16 mouse cellular contexts compared by ENCODE assay signal in genomic region chr8:88022776-88023385, GRCm38 (mm10).
DNase-seq lines count a peak whose midpoint lies in the region; ATAC-seq lines count a peak whose summit lies in the region.
"Had no signal": no experiment of that assay in that cellular context is flagged by ENCODE, and none has a peak within 500 bp of the region (broad histone marks: within the 10 kb centered on the region; RNA-seq: fewer than 3 reads in every experiment).

No protein-coding gene starts in this region.

- H3K27me3 ChIP-seq in kidney, embryonic 14.5 days (ENCODE audit: control insufficient read depth, insufficient read depth, low read length) = no peaks in the 10 kb centered on the region
- H3K27me3 ChIP-seq in kidney, embryonic 16.5 days (ENCODE audit: insufficient read depth, low read length) = no peaks in the 10 kb centered on the region
- no peaks in the 10 kb centered on the region for H3K27me3 ChIP-seq in forebrain, embryonic 12.5 days
- no peaks in the 10 kb centered on the region for H3K27me3 ChIP-seq in hindbrain, embryonic 13.5 days
- peaks cover 3% of the 10 kb centered on the region; the same call in 1 of the 2 replicates for H3K27me3 ChIP-seq in midbrain, embryonic 13.5 days
- H3K27me3 ChIP-seq: embryonic facial prominence, embryonic 15.5 days; liver, embryonic 12.5 days; lung, embryonic 15.5 days had no signal

- H3K4me3 ChIP-seq in kidney, embryonic 14.5 days (ENCODE audit: low read length) = no peak overlapping the region
- no peak overlapping the region for H3K4me3 ChIP-seq in kidney, embryonic 16.5 days (ENCODE audit: low read length)
- H3K4me3 ChIP-seq in forebrain, embryonic 12.5 days (replicated peaks) = no peak overlapping the region
- no peak overlapping the region for H3K4me3 ChIP-seq in hindbrain, embryonic 13.5 days
- no peak overlapping the region for H3K4me3 ChIP-seq in midbrain, embryonic 13.5 days (replicated peaks)
- H3K4me3 ChIP-seq: embryonic facial prominence, embryonic 15.5 days; heart, embryonic 15.5 days; liver, embryonic 12.5 days; lung, embryonic 15.5 days had no signal

- ATAC-seq in kidney, embryonic 14.5 days (ENCODE audit: low FRiP score, low TSS enrichment) = 0 out of 2 replicates have a peak, but pooled peaks have one; percentile 21
- no peak for ATAC-seq in kidney, embryonic 16.5 days (ENCODE audit: low FRiP score, low TSS enrichment)
- ATAC-seq in forebrain, embryonic 12.5 days (ENCODE audit: low FRiP score) = peak; percentile 20
- ATAC-seq in hindbrain, embryonic 13.5 days (ENCODE audit: low FRiP score) = peak; percentile 6; the same call in 1 of the 2 replicates
- peak; percentile 25 for ATAC-seq in midbrain, embryonic 13.5 days
- ATAC-seq: intestine, postnatal 0 days; liver, embryonic 12.5 days had no signal

- DNase-seq in cerebellum, postnatal 4 days (ENCODE audit: low spot score in 2 of 2) = no peak
- no peak for DNase-seq in embryo, embryonic 10.5 days (ENCODE audit: low spot score)
- no peak for DNase-seq in left cerebral cortex, adult 9 months (ENCODE audit: low spot score in 2 of 2)
- DNase-seq: B cell, adult 2 months; thymus, postnatal 25 days had no signal

- no peak overlapping the region for H3K27ac ChIP-seq in kidney, embryonic 14.5 days (ENCODE audit: low read depth, low read length)
- H3K27ac ChIP-seq in kidney, embryonic 16.5 days (ENCODE audit: low read length) = no peak overlapping the region
- H3K27ac ChIP-seq in forebrain, embryonic 12.5 days = 0 out of 2 replicates have a peak overlapping the region, but pooled peaks have one; percentile 19
- 0 out of 2 replicates have a peak overlapping the region, but pooled peaks have one; percentile 6 for H3K27ac ChIP-seq in hindbrain, embryonic 13.5 days
- H3K27ac ChIP-seq in midbrain, embryonic 13.5 days = peak overlapping the region; percentile 26; the same call in 1 of the 2 replicates
- H3K27ac ChIP-seq: embryonic facial prominence, embryonic 15.5 days; heart, embryonic 15.5 days; liver, embryonic 12.5 days; lung, embryonic 15.5 days; stomach, postnatal 0 days had no signal

- peaks cover 6% of the 10 kb centered on the region for H3K9me3 ChIP-seq in kidney, embryonic 14.5 days (ENCODE audit: control insufficient read depth, low read length)
- H3K9me3 ChIP-seq in kidney, embryonic 16.5 days (ENCODE audit: low read length) = peaks cover 5% of the 10 kb centered on the region; the same call in 1 of the 2 replicates
- 0 out of 2 replicates have a peak, but pooled peaks cover 5% of the 10 kb centered on the region for H3K9me3 ChIP-seq in forebrain, embryonic 12.5 days
- 0 out of 2 replicates have a peak, but pooled peaks cover 3% of the 10 kb centered on the region for H3K9me3 ChIP-seq in hindbrain, embryonic 13.5 days
- H3K9me3 ChIP-seq in midbrain, embryonic 13.5 days = peaks cover 6% of the 10 kb centered on the region; the same call in 1 of the 2 replicates
- H3K9me3 ChIP-seq: embryonic facial prominence, embryonic 15.5 days; heart, embryonic 15.5 days; liver, embryonic 12.5 days; lung, embryonic 15.5 days had no signal

- H3K4me1 ChIP-seq in kidney, embryonic 14.5 days (ENCODE audit: control insufficient read depth, insufficient read depth, low read length) = no peaks in the 10 kb centered on the region
- H3K4me1 ChIP-seq in kidney, embryonic 16.5 days (ENCODE audit: insufficient read depth, low read length) = no peaks in the 10 kb centered on the region
- peaks cover 24% of the 10 kb centered on the region for H3K4me1 ChIP-seq in forebrain, embryonic 12.5 days
- peaks cover 19% of the 10 kb centered on the region for H3K4me1 ChIP-seq in hindbrain, embryonic 13.5 days (replicated peaks)
- peaks cover 24% of the 10 kb centered on the region for H3K4me1 ChIP-seq in midbrain, embryonic 13.5 days (replicated peaks)
- H3K4me1 ChIP-seq: heart, embryonic 15.5 days; liver, embryonic 12.5 days had no signal

- WGBS in kidney, embryonic 14.5 days = 81% methylated on average over 16 of the region's 16 CpGs
- 78% methylated on average over 16 of the region's 16 CpGs for WGBS in kidney, embryonic 16.5 days
- WGBS in forebrain, embryonic 12.5 days = 48% methylated on average over 16 of the region's 16 CpGs
- 58% methylated on average over 16 of the region's 16 CpGs for WGBS in hindbrain, embryonic 13.5 days
- 38% methylated on average over 16 of the region's 16 CpGs for WGBS in midbrain, embryonic 13.5 days

- H3K4me2 ChIP-seq in kidney, embryonic 14.5 days (replicated peaks; ENCODE audit: low read depth, low read length) = no peak overlapping the region
- no peak overlapping the region for H3K4me2 ChIP-seq in kidney, embryonic 16.5 days (replicated peaks; ENCODE audit: low read depth, low read length)
- H3K4me2 ChIP-seq in forebrain, embryonic 12.5 days = no peak overlapping the region
- H3K4me2 ChIP-seq in hindbrain, embryonic 13.5 days = no peak overlapping the region
- no peak overlapping the region for H3K4me2 ChIP-seq in midbrain, embryonic 13.5 days (replicated peaks)
- H3K4me2 ChIP-seq: embryonic facial prominence, embryonic 15.5 days; heart, embryonic 15.5 days; liver, embryonic 12.5 days; lung, embryonic 15.5 days had no signal

- H3K9ac ChIP-seq in kidney, embryonic 14.5 days (ENCODE audit: low read depth, low read length) = no peak overlapping the region
- no peak overlapping the region for H3K9ac ChIP-seq in kidney, embryonic 16.5 days (replicated peaks; ENCODE audit: low read length)
- H3K9ac ChIP-seq in forebrain, embryonic 12.5 days = no peak overlapping the region
- no peak overlapping the region; the same call in 1 of the 2 replicates for H3K9ac ChIP-seq in hindbrain, embryonic 13.5 days
- H3K9ac ChIP-seq in midbrain, embryonic 13.5 days (replicated peaks) = peak overlapping the region; percentile 29; the same call in 1 of the 2 replicates
- H3K9ac ChIP-seq: embryonic facial prominence, embryonic 15.5 days; heart, embryonic 15.5 days; liver, embryonic 12.5 days; lung, embryonic 15.5 days had no signal

- H3K36me3 ChIP-seq in kidney, embryonic 14.5 days (ENCODE audit: control insufficient read depth, insufficient read depth, low read length) = no peaks in the 10 kb centered on the region
- no peaks in the 10 kb centered on the region for H3K36me3 ChIP-seq in kidney, embryonic 16.5 days (ENCODE audit: insufficient read depth, low read length)
- no peaks in the 10 kb centered on the region for H3K36me3 ChIP-seq in forebrain, embryonic 12.5 days (replicated peaks)
- no peaks in the 10 kb centered on the region; the same call in 1 of the 2 replicates for H3K36me3 ChIP-seq in hindbrain, embryonic 13.5 days
- no peaks in the 10 kb centered on the region for H3K36me3 ChIP-seq in midbrain, embryonic 13.5 days
- H3K36me3 ChIP-seq: embryonic facial prominence, embryonic 15.5 days; heart, embryonic 15.5 days; liver, embryonic 12.5 days; lung, embryonic 15.5 days had no signal

Comparison
In these comparisons a context has a peak if more than half of its experiments do, and no peak if none do; other contexts are left out.
1. H3K27ac ChIP-seq: peak in forebrain, embryonic 12.5 days (single experiment), hindbrain, embryonic 13.5 days (single experiment) and midbrain, embryonic 13.5 days (single experiment); none in kidney, embryonic 14.5 days (single experiment) and kidney, embryonic 16.5 days (single experiment).